In genomic region chr5:98171651-98172230, GRCm38 (mm10) we compare ENCODE assay signal across 23 mouse cellular contexts. TPM values are rescaled to one million over a fixed set of nuclear protein-coding genes. Genes with fewer than 3 reads are reported as not detected.
DNase-seq lines count a peak whose midpoint lies in the region; ATAC-seq and TF ChIP-seq lines count a peak whose summit lies in the region.
"Had no signal": no experiment of that assay in that cellular context is flagged by ENCODE, and none has a peak within 500 bp of the region (broad histone marks: within the 10 kb centered on the region; RNA-seq: fewer than 3 reads in every experiment).

No protein-coding gene starts in this region.

- no peak overlapping the region for H3K9ac ChIP-seq in forebrain, embryonic 11.5 days (ENCODE audit: low read length)
- no peak overlapping the region for H3K9ac ChIP-seq in forebrain, embryonic 13.5 days
- H3K9ac ChIP-seq in neural tube, embryonic 15.5 days (replicated peaks) = no peak overlapping the region
- H3K9ac ChIP-seq: heart, embryonic 15.5 days; hindbrain, embryonic 15.5 days; liver, embryonic 14.5 days; lung, embryonic 15.5 days had no signal

- WGBS in forebrain, embryonic 11.5 days = 1% methylated on average over 9 of the region's 9 CpGs
- WGBS in forebrain, embryonic 13.5 days = 6% methylated on average over 9 of the region's 9 CpGs
- 29% methylated on average over 9 of the region's 9 CpGs for WGBS in neural tube, embryonic 15.5 days

- H3K4me2 ChIP-seq in forebrain, embryonic 11.5 days (ENCODE audit: low read depth, low read length, severe bottlenecking) = no peak overlapping the region
- H3K4me2 ChIP-seq in forebrain, embryonic 13.5 days = no peak overlapping the region
- no peak overlapping the region for H3K4me2 ChIP-seq in neural tube, embryonic 15.5 days
- H3K4me2 ChIP-seq: hindbrain, embryonic 15.5 days; lung, embryonic 15.5 days had no signal

- peaks cover 6% of the 10 kb centered on the region for H3K4me1 ChIP-seq in forebrain, embryonic 11.5 days (replicated peaks; ENCODE audit: control insufficient read depth, insufficient read depth, low read length)
- peaks cover 53% of the 10 kb centered on the region for H3K4me1 ChIP-seq in forebrain, embryonic 13.5 days
- peaks cover 40% of the 10 kb centered on the region for H3K4me1 ChIP-seq in neural tube, embryonic 15.5 days

- no peaks in the 10 kb centered on the region for H3K9me3 ChIP-seq in forebrain, embryonic 11.5 days (ENCODE audit: control insufficient read depth, low read length)
- H3K9me3 ChIP-seq in forebrain, embryonic 13.5 days (replicated peaks) = no peaks in the 10 kb centered on the region
- no peaks in the 10 kb centered on the region for H3K9me3 ChIP-seq in neural tube, embryonic 15.5 days (replicated peaks)
- H3K9me3 ChIP-seq: heart, embryonic 15.5 days; hindbrain, embryonic 15.5 days; lung, embryonic 15.5 days had no signal

- no peaks in the 10 kb centered on the region for H3K36me3 ChIP-seq in forebrain, embryonic 11.5 days (ENCODE audit: control insufficient read depth, insufficient read depth, low read length)
- no peaks in the 10 kb centered on the region for H3K36me3 ChIP-seq in forebrain, embryonic 13.5 days (ENCODE audit: poor library complexity, severe bottlenecking)
- no peaks in the 10 kb centered on the region for H3K36me3 ChIP-seq in neural tube, embryonic 15.5 days
- H3K36me3 ChIP-seq: heart, embryonic 15.5 days; hindbrain, embryonic 15.5 days; lung, embryonic 15.5 days had no signal

- TF ChIP-seq CTCF in gastrocnemius, adult 2 months (IDR thresholded peaks at IDR 0.05) = no peak

- DNase-seq in forebrain, embryonic 11.5 days (ENCODE audit: low spot score) = peak; percentile 56
- DNase-seq in neural tube, embryonic 10.5 days (ENCODE audit: extremely low spot score, low spot score) = peak; percentile 26
- no peak for DNase-seq in adrenal gland, adult 8-10 months
- no peak for DNase-seq in gastrocnemius, adult 2 months
- DNase-seq: adrenal gland, postnatal 25 days; cerebellum, adult 9-11 months; gastrocnemius, postnatal 25 days; heart, postnatal 4 days; kidney, adult 9 months; kidney, postnatal 14 days; lung, postnatal 36 days; thymus, postnatal 25 days had no signal

- peaks cover 68% of the 10 kb centered on the region for H3K27me3 ChIP-seq in forebrain, embryonic 11.5 days (ENCODE audit: control insufficient read depth, insufficient read depth, low read length)
- H3K27me3 ChIP-seq in forebrain, embryonic 13.5 days = peaks cover 90% of the 10 kb centered on the region
- peaks cover 62% of the 10 kb centered on the region for H3K27me3 ChIP-seq in neural tube, embryonic 15.5 days (replicated peaks)

- intact Hi-C loops in gastrocnemius, adult 2 months (cut with DNase I) = no loop called here

- H3K4me3 ChIP-seq in forebrain, embryonic 11.5 days (ENCODE audit: low read depth, low read length) = no peak overlapping the region
- H3K4me3 ChIP-seq in forebrain, embryonic 13.5 days = no peak overlapping the region
- H3K4me3 ChIP-seq in neural tube, embryonic 15.5 days (replicated peaks) = no peak overlapping the region
- no peak overlapping the region for H3K4me3 ChIP-seq in gastrocnemius, adult 2 months
- H3K4me3 ChIP-seq: hindbrain, embryonic 15.5 days; layer of hippocampus, adult 2 months; lung, embryonic 15.5 days; megakaryocyte, embryonic 14.5 days had no signal

- H3K27ac ChIP-seq in forebrain, embryonic 11.5 days (ENCODE audit: low read depth, low read length) = no peak overlapping the region
- no peak overlapping the region for H3K27ac ChIP-seq in forebrain, embryonic 13.5 days
- H3K27ac ChIP-seq in neural tube, embryonic 15.5 days (replicated peaks) = no peak overlapping the region
- no peak overlapping the region for H3K27ac ChIP-seq in gastrocnemius, adult 2 months
- H3K27ac ChIP-seq: heart, embryonic 15.5 days; hindbrain, embryonic 15.5 days; layer of hippocampus, adult 2 months; liver, embryonic 14.5 days; lung, embryonic 15.5 days had no signal

- ATAC-seq in forebrain, embryonic 11.5 days (replicated peaks; ENCODE audit: low FRiP score) = no peak
- ATAC-seq in forebrain, embryonic 13.5 days = no peak
- no peak for ATAC-seq in neural tube, embryonic 15.5 days (ENCODE audit: low FRiP score)
- ATAC-seq in granulocyte monocyte progenitor cell, adult 5-6 weeks (replicated peaks; ENCODE audit: poor library complexity, severe bottlenecking) = peak; percentile 18
- ATAC-seq: forebrain, embryonic 16.5 days; intestine, embryonic 16.5 days had no signal

RNA-seq across cellular contexts. Expression of gene Prdm8, which starts 4.7 kb away (rescaled TPM):
- 0.96 and 0.97 TPM in 2 replicates for polyA plus RNA-seq in forebrain, embryonic 11.5 days (2014; fragmentation: Nextera tagmentation; extraction: Ambion mirVana)
- polyA plus RNA-seq in forebrain, embryonic 13.5 days (2015; fragmentation: Nextera tagmentation; extraction: Ambion mirVana) = 2.7 and 4.2 TPM in 2 replicates
- 3.6 and 3.9 TPM in 2 replicates for polyA plus RNA-seq in neural tube, embryonic 15.5 days (2015; fragmentation: Nextera tagmentation; extraction: Ambion mirVana)
- not detected in 2 replicates for total RNA-seq in granulocyte monocyte progenitor cell, adult 5-6 weeks (2014; fragmentation: Nextera tagmentation)
- total RNA-seq in granulocyte monocyte progenitor cell, adult 5-6 weeks (2017) = not detected in 2 replicates
- under 1 TPM in 3 of 4 experiments, not detected in 1; 0.11 to 0.15 (median 0.12) TPM for total RNA-seq in adrenal gland, adult 8-10 months (2022)
- total RNA-seq in gastrocnemius, adult 2 months (2021) = 1 to 10 TPM in 1 of 2 experiments, under 1 TPM in 1; 0.73 to 1.4 TPM
- total RNA-seq: adrenal gland, postnatal 25 days had no signal
- polyA plus RNA-seq: heart, embryonic 15.5 days; liver, embryonic 14.5 days had no signal

Comparison
In these comparisons a context has a peak if more than half of its experiments do, and no peak if none do; other contexts are left out.
1. DNase-seq: peak in forebrain, embryonic 11.5 days (single experiment) and neural tube, embryonic 10.5 days (single experiment); none in adrenal gland, adult 8-10 months (single experiment) and gastrocnemius, adult 2 months (single experiment).